Mouse (Mus musculus) G1E (cell line): Measurements from ENCODE around the gene Ly6g6e.

ENCODE experiments used
- CTCF ChIP-seq: IDR thresholded peaks from 2 replicates; pipeline ENCODE4 v1.5.1; 2012; ENCODE audit warnings: low read depth, low read length, inconsistent platforms, mixed read lengths
- GATA1 ChIP-seq: IDR thresholded peaks from 2 replicates; pipeline ENCODE4 v1.6.1; 2012; ENCODE audit warnings: borderline replicate concordance, low read length, inconsistent platforms, mixed read lengths
- POLR2AphosphoS5 ChIP-seq: IDR thresholded peaks from 2 replicates; pipeline ENCODE4 v1.6.1; 2012; ENCODE audit warnings: low read depth, low read length, inconsistent platforms; ENCODE audit not compliant: insufficient replicate concordance
- TAL1 ChIP-seq: conservative IDR thresholded peaks from 2 replicates; pipeline ENCODE4 v1.6.1; 2012; ENCODE audit warnings: low read depth, low read length, inconsistent platforms, mixed read lengths

DNA sequence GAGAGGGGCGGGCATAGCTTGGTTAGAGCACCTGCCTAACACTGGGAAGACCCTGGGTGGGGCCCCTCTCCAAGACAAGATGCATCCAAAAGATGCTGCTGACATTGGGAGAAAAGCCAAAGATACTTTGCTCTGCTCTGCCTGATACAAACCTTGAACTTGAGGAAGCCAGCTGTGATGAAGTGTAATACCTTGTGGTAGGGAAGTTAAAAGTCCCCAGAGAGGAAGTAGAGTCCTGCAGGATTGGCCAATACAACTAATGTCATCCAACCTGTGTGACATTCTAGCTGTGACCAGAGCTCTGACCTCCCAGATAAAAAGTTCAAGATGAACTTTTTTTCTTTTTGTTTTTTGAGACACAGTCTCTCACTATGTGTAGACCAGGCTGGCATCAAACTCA is 48.4 kb downstream of the Ly6g6e start:
- TF ChIP-seq CTCF (no peak), POLR2AphosphoS5 (no peak), TAL1 (no peak), GATA1 (no peak)
